Mouse (Mus musculus) retina, embryonic 14.5 days (tissue): Measurements from ENCODE around the gene Arg1.

ENCODE experiments used
- DNase-seq: peaks from one replicate; pipeline ENCODE4 v3.0.0-alpha.2; 2015; ENCODE audit warnings: low spot score

Gene Arg1

GRCm38 (mm10) chr10:24912576-24912975 lies 14.7 kb downstream of the Arg1 start:
- no peak for DNase-seq

- no peak for DNase-seq
Observed at GRCm38 (mm10) chr10:24911199-24911598, 16.1 kb downstream of the Arg1 start.

GRCm38 (mm10) chr10:24905627-24906026 lies 21.7 kb downstream of the Arg1 start:
- no peak for DNase-seq

- peak; percentile 17 for DNase-seq
Observed at GRCm38 (mm10) chr10:24895927-24896326, 31.4 kb downstream of the Arg1 start.

GRCm38 (mm10) chr10:24888343-24888742 lies 38.9 kb downstream of the Arg1 start:
- DNase-seq: no peak

GRCm38 (mm10) chr10:24886008-24886407 lies 41.3 kb downstream of the Arg1 start:
- peak; percentile 54 for DNase-seq

GRCm38 (mm10) chr10:24873624-24874023 lies 53.7 kb downstream of the Arg1 start:
- peak; percentile 29 for DNase-seq

- peak; percentile 98 for DNase-seq
Observed at GRCm38 (mm10) chr10:24869760-24870290, 57.5 kb downstream of the Arg1 start, which contains the start of gene Med23. Gene Med23 (plus strand): TSS chr10:24869986.
